In the genomic region with DNA sequence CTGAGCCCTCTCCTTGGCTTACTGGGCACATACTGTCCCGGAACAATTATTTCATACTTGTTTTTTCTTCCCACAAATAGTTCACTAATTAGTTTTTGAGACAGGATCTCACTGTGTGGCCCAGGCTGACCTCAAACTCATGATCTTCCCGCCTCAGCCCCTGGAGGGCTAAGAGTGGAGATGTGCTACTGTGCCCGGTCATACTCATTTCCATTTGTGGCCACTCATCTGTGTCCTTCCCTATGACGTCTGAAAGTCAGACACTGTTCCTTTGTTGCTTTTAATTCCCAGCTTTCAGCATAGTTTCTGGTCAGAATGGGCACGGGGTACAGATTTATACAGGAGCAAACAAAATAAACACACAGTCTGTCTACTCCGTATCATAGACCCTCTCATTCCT, we compare ENCODE assay signal across 17 mouse cellular contexts.
A peak's percentile ranks its signal among the peaks of the same experiment; 100 is the strongest.
DNase-seq lines count a peak whose midpoint lies in the region.
"Had no signal": no experiment of that assay in that cellular context is flagged by ENCODE, and none has a peak within 500 bp of the region (broad histone marks: within the 10 kb centered on the region; RNA-seq: fewer than 3 reads in every experiment).

No protein-coding gene starts in this region.

- peak; percentile 82 for DNase-seq in Muller cell, postnatal 12 days (ENCODE audit: inconsistent ontology term)
- peak; percentile 20 for DNase-seq in retina, embryonic 14.5 days (ENCODE audit: low spot score)
- DNase-seq in retina, postnatal 1 day = peak; percentile 69
- DNase-seq in natural killer cell, adult 2 months (ENCODE audit: low spot score in 2 of 2) = no peak
- no peak for DNase-seq in gastrocnemius, postnatal 25 days
- DNase-seq in embryo, embryonic 11 days = no peak
- DNase-seq: adrenal gland, adult 2 months; adrenal gland, adult 8-10 months; adrenal gland, postnatal 10 days; adrenal gland, postnatal 14 days; adrenal gland, postnatal 25 days; adrenal gland, postnatal 36 days; B cell, adult 2 months; cerebellum, adult 11 months; cerebellum, adult 11-12 months; cerebellum, adult 18-20 months; cerebellum, adult 2 months had no signal

Comparison
In these comparisons a context has a peak if more than half of its experiments do, and no peak if none do; other contexts are left out.
1. DNase-seq: peak in Muller cell, postnatal 12 days (single experiment), retina, embryonic 14.5 days (single experiment) and retina, postnatal 1 day (single experiment); none in natural killer cell, adult 2 months (0 of 2), gastrocnemius, postnatal 25 days (single experiment) and embryo, embryonic 11 days (single experiment).